Mouse (Mus musculus): ENCODE results near the gene Vpreb3.

DNA sequence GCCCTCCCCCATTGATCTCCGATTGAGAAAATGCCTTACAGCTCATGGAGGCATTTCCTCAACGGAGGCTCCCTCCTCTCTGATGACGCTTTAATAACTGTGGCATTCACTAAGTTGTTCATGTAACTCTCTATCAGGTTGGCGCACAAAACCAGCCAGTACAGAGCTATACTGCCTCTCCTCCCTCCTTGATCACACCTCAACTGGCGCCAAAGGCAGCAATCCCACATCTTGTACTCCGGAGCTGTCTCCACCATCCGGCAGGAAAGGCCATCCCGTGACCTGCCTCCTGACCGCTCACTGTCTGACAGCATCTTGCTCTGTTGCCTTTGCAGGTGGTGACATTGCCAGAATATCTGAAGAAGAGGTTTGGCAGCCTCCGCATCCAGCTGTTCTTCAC lies 31.0 kb downstream of the Vpreb3 start:
- TF ChIP-seq CTCF (conservative IDR thresholded peaks at IDR 0.05 in 1 of 2, IDR thresholded peaks at IDR 0.05 in 1 of 2; ENCODE audit: low read depth in 2 of 2, low read length in 2 of 2) (no peak), NRF1 (IDR thresholded peaks at IDR 0.05; ENCODE audit: low read depth, low read length) (no peak), MAFK (IDR thresholded peaks at IDR 0.05; ENCODE audit: insufficient replicate concordance, low read length) (no peak), CHD2 (IDR thresholded peaks at IDR 0.05; ENCODE audit: low read length) (no peak), TCF12 (IDR thresholded peaks at IDR 0.05; ENCODE audit: low read depth, low read length) (no peak), POLR2A (IDR thresholded peaks at IDR 0.05; ENCODE audit: low read depth, low read length) (no peak), ZNF384 (IDR thresholded peaks at IDR 0.05; ENCODE audit: low read depth, low read length) (no peak), JUN (IDR thresholded peaks at IDR 0.05; ENCODE audit: insufficient read depth, low read depth, low read length) (no peak), EP300 (IDR thresholded peaks at IDR 0.05; ENCODE audit: low read length) (no peak), SIN3A (IDR thresholded peaks at IDR 0.05; ENCODE audit: low read length) (no peak), E2F4 (IDR thresholded peaks at IDR 0.05; ENCODE audit: insufficient replicate concordance, low read depth, low read length) (no peak), BHLHE40 (IDR thresholded peaks at IDR 0.05; ENCODE audit: low read depth, low read length) (no peak), UBTF (IDR thresholded peaks at IDR 0.05; ENCODE audit: low read depth, low read length) (no peak), TBP (conservative IDR thresholded peaks at IDR 0.05; ENCODE audit: low read depth, low read length) (no peak)

Measured in CH12.LX (cell line).